Mouse (Mus musculus) neutrophil, adult 83 days (primary cell): Measurements from ENCODE around the gene Chmp6. TPM values are rescaled to one million over a fixed set of nuclear protein-coding genes. Genes with fewer than 3 reads are reported as not detected.

Experiments used
- total RNA-seq, 2 experiments: library from RNA; stranded (reverse); gene quantifications; one replicate each; pipeline ENCODE4 v1.2.4; 2023

Chmp6 gene
- 10 to 100 TPM; 23.2 to 26.9 TPM for total RNA-seq

GRCm38 (mm10) chr11:119913291-119913934 lies at the start of gene Chmp6:
TSS of gene Chmp6 (plus strand) at chr11:119913441.

GRCm38 (mm10) chr11:119942727-119943427 lies 29.6 kb downstream of the Chmp6 start, which contains the start of gene Baiap2:
TSS of gene Baiap2 (plus strand) at chr11:119942763.

Other genes with a start within 250 kb of the Chmp6 start
- gene Baiap2, start 29.3 kb downstream of the Chmp6 start, total RNA-seq = 10 to 100 TPM; 14.6 to 16.0 TPM
- gene Aatk, start 133.7 kb downstream of the Chmp6 start, total RNA-seq = 10 to 100 TPM; 55.2 to 61.9 TPM
- 10 to 100 TPM in 1 of 2 experiments, 1 to 10 TPM in 1; 6.2 to 10.5 TPM for gene Cep131, start 173.4 kb downstream of the Chmp6 start, total RNA-seq
- gene Tepsin, start 185.3 kb downstream of the Chmp6 start, total RNA-seq = 10 to 100 TPM; 16.2 to 18.6 TPM
- 10 to 100 TPM; 16.3 to 20.8 TPM for gene Ndufaf8, start 185.5 kb downstream of the Chmp6 start, total RNA-seq
- 10 to 100 TPM; 84.7 to 90.3 TPM for gene Slc38a10, start 237.9 kb downstream of the Chmp6 start, total RNA-seq